8 mouse cellular contexts compared by ENCODE assay signal in the genomic region with DNA sequence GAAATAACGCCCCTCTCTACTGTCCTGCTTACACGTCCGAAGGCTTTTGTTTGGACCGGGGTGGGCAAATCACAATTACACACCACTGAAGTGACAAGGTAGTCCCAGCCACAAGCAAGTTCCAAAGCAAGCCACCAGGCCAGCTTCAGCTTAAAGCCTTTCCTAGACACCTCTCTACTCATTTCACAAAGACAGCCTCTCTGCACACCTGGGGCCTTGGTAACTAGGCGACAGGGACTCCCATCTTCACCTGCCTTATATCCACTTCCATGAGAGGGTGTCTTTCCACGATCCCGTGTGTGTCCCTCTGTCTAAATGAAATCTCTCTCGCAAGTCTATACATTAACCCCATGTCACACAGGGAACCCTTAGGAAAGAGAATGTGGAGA.
A peak's percentile ranks its signal among the peaks of the same experiment; 100 is the strongest.
DNase-seq lines count a peak whose midpoint lies in the region; ATAC-seq and TF ChIP-seq lines count a peak whose summit lies in the region.

No protein-coding gene starts in this region.

- H3K27ac ChIP-seq in gastrocnemius, adult 2 months, result peak overlapping the region; percentile 77
- no peak overlapping the region for H3K27ac ChIP-seq in testis, adult 2 months (ENCODE audit: control insufficient read depth, insufficient read depth, low read depth, low read length)
- H3K27ac ChIP-seq in liver, embryonic 14.5 days, result no peak overlapping the region

- H3K4me3 ChIP-seq in gastrocnemius, adult 2 months, result peak overlapping the region; percentile 77
- peak overlapping the region; percentile 18 for H3K4me3 ChIP-seq in testis, adult 2 months (ENCODE audit: control insufficient read depth, low read depth, low read length)
- peak overlapping the region; percentile 20 to 30; a peak in 1 of 4 replicates for H3K4me3 ChIP-seq in liver, embryonic 14.5 days (ENCODE audit: insufficient read depth in 1 of 2, low read depth in 2 of 2, low read length in 2 of 2)

- H3K4me1 ChIP-seq in testis, adult 2 months (ENCODE audit: control insufficient read depth, insufficient read depth, low read length), result peaks cover 9% of the 10 kb centered on the region
- no peaks in the 10 kb centered on the region for H3K4me1 ChIP-seq in liver, embryonic 14.5 days (replicated peaks; ENCODE audit: control insufficient read depth in 2 of 2, insufficient read depth in 2 of 2, low read length in 1 of 2)

- H3K36me3 ChIP-seq in testis, adult 2 months (ENCODE audit: control insufficient read depth, insufficient read depth, low read length), result no peaks in the 10 kb centered on the region
- no peaks in the 10 kb centered on the region for H3K36me3 ChIP-seq in liver, embryonic 14.5 days (replicated peaks; ENCODE audit: control insufficient read depth, insufficient read depth, low read depth)

- no peak for TF ChIP-seq POLR2A in testis, adult 2 months (IDR thresholded peaks at IDR 0.05; ENCODE audit: control insufficient read depth, low read depth, low read length)

- H3K9ac ChIP-seq in liver, embryonic 14.5 days (replicated peaks), result no peak overlapping the region

- TF ChIP-seq CTCF in gastrocnemius, adult 2 months (IDR thresholded peaks at IDR 0.05), result no peak
- no peak for TF ChIP-seq CTCF in testis, adult 2 months (IDR thresholded peaks at IDR 0.05; ENCODE audit: control insufficient read depth, insufficient read depth, insufficient replicate concordance, low read depth, low read length)
- no peak for TF ChIP-seq CTCF in liver, embryonic 14.5 days (IDR thresholded peaks at IDR 0.05; ENCODE audit: low read depth)

- 22% methylated on average over 8 of the region's 8 CpGs for WGBS in liver, embryonic 14.5 days (ENCODE audit: insufficient replicate concordance)

- H3K4me2 ChIP-seq in liver, embryonic 14.5 days (ENCODE audit: low read depth), result peak overlapping the region; percentile 60

- no peaks in the 10 kb centered on the region for H3K9me3 ChIP-seq in liver, embryonic 14.5 days (ENCODE audit: control insufficient read depth, low read length)

- no peaks in the 10 kb centered on the region for H3K27me3 ChIP-seq in testis, adult 2 months (ENCODE audit: control insufficient read depth, insufficient read depth, low read length)
- H3K27me3 ChIP-seq in liver, embryonic 14.5 days (ENCODE audit: control insufficient read depth, insufficient read depth, low read length), result peaks cover 11% of the 10 kb centered on the region

- no peak for DNase-seq in gastrocnemius, adult 2 months
- DNase-seq in gastrocnemius, postnatal 4 days (ENCODE audit: low spot score in 2 of 2), result no peak
- no peak for DNase-seq in testis, postnatal 10 days (ENCODE audit: low spot score)
- DNase-seq in liver, embryonic 14.5 days (ENCODE audit: low read depth in 3 of 3, low spot score in 3 of 3), result no peak
- no peak for DNase-seq in adrenal gland, adult 2 months
- DNase-seq in urinary bladder, postnatal 14 days (ENCODE audit: low spot score), result no peak

- intact Hi-C loops in gastrocnemius, adult 2 months (cut with DNase I), result loop anchor here (5.0 kb wide), 1 partner anchor 52 kb away; no protein-coding TSS in a partner anchor

- no peak for ATAC-seq in liver, embryonic 14.5 days (ENCODE audit: insufficient read depth)
- ATAC-seq in activated CD4-positive, CD25-positive, alpha-beta regulatory T cell, adult 4 months, result no peak

- no peak for TF ChIP-seq EP300 in liver, embryonic 14.5 days (IDR thresholded peaks at IDR 0.05; ENCODE audit: low read depth)

Comparison
In these comparisons a context has a peak if more than half of its experiments do, and no peak if none do; other contexts are left out.
1. H3K4me3 ChIP-seq: peak in every context shown above with its lines; median percentile 77 in gastrocnemius, adult 2 months; 25 in liver, embryonic 14.5 days; 18 in testis, adult 2 months.